Mouse (Mus musculus) cortical plate, adult 2 months (tissue): ENCODE data around the gene Itga8. TPM values are rescaled to one million over a fixed set of nuclear protein-coding genes. Genes with fewer than 3 reads are reported as not detected.

Experiments
- H3K27ac ChIP-seq: fragments of 200-500 bp; 2 replicates; pipeline ENCODE4 v1.5.1; 2012; ENCODE audit warnings: low read length, control low read depth, inconsistent platforms; ENCODE audit not compliant: insufficient read depth
- H3K4me1 ChIP-seq: fragments of 200-500 bp; 2 replicates; pipeline ENCODE4 v1.6.1; 2011; ENCODE audit warnings: low read length; ENCODE audit not compliant: control insufficient read depth, insufficient read depth
- H3K4me3 ChIP-seq: fragments of 200-500 bp; 2 replicates; pipeline ENCODE4 v1.5.1; 2011; ENCODE audit warnings: mild to moderate bottlenecking, low read length, control low read depth; ENCODE audit not compliant: insufficient read depth
- CTCF ChIP-seq: fragments of 200-500 bp; IDR thresholded peaks from 2 replicates; pipeline ENCODE4 v1.5.1; 2011; ENCODE audit warnings: mild to moderate bottlenecking, control low read depth, low read length; ENCODE audit not compliant: insufficient read depth; ENCODE audit errors: extremely low read depth
- POLR2A ChIP-seq: fragments of 200-500 bp; IDR thresholded peaks from 2 replicates; pipeline ENCODE4 v1.6.1; 2011; ENCODE audit warnings: mild to moderate bottlenecking, low read length, control low read depth; ENCODE audit not compliant: insufficient read depth; ENCODE audit errors: extremely low read depth
- polyA plus RNA-seq: library from polyadenylated mRNA; depleted of rRNA; stranded (reverse); fragments of >200 nt; gene quantifications from 2 replicates; pipeline ENCODE4 v1.2.3, GENCODE M21; 2012

Gene Itga8
- polyA plus RNA-seq, 1 experiment, result 5.0 TPM

- Histone ChIP-seq H3K4me1 (no peaks in the 10 kb centered on the region), H3K4me3 (no peak overlapping the region), H3K27ac (no peak overlapping the region)
- TF ChIP-seq POLR2A (no peak), CTCF (no peak)
Measured at GRCm38 (mm10) chr2:12256635-12257317, 44.9 kb downstream of the Itga8 start.

GRCm38 (mm10) chr2:12255901-12256300 is 45.8 kb downstream of the Itga8 start:
- Histone ChIP-seq H3K4me1 (no peaks in the 10 kb centered on the region), H3K27ac (no peak overlapping the region), H3K4me3 (no peak overlapping the region)
- TF ChIP-seq POLR2A (no peak), CTCF (no peak)

GRCm38 (mm10) chr2:12235345-12235744 is 66.4 kb downstream of the Itga8 start:
- no peak for TF ChIP-seq POLR2A
- no peak for TF ChIP-seq CTCF
- no peak overlapping the region for H3K4me3 ChIP-seq
- H3K27ac ChIP-seq, result no peak overlapping the region
- H3K4me1 ChIP-seq, result no peaks in the 10 kb centered on the region

GRCm38 (mm10) chr2:12229721-12230120 is 72.0 kb downstream of the Itga8 start:
- Histone ChIP-seq H3K4me1 (no peaks in the 10 kb centered on the region), H3K4me3 (no peak overlapping the region), H3K27ac (no peak overlapping the region)
- no peak for TF ChIP-seq CTCF
- no peak for TF ChIP-seq POLR2A

- Histone ChIP-seq H3K4me3 (no peak overlapping the region), H3K4me1 (no peaks in the 10 kb centered on the region), H3K27ac (no peak overlapping the region)
- TF ChIP-seq CTCF, result no peak
- no peak for TF ChIP-seq POLR2A
Measured at GRCm38 (mm10) chr2:12228335-12228734, 73.4 kb downstream of the Itga8 start.

GRCm38 (mm10) chr2:12227243-12227642 is 74.5 kb downstream of the Itga8 start:
- Histone ChIP-seq H3K4me3 (no peak overlapping the region), H3K4me1 (no peaks in the 10 kb centered on the region), H3K27ac (no peak overlapping the region)
- no peak for TF ChIP-seq POLR2A
- no peak for TF ChIP-seq CTCF

- TF ChIP-seq POLR2A, result no peak
- no peak for TF ChIP-seq CTCF
- H3K4me3 ChIP-seq, result no peak overlapping the region
- no peak overlapping the region for H3K27ac ChIP-seq
- no peaks in the 10 kb centered on the region for H3K4me1 ChIP-seq
Measured at GRCm38 (mm10) chr2:12226367-12226766, 75.4 kb downstream of the Itga8 start.

GRCm38 (mm10) chr2:12221671-12222070 is 80.1 kb downstream of the Itga8 start:
- H3K4me1 ChIP-seq, result no peaks in the 10 kb centered on the region
- TF ChIP-seq CTCF (no peak), POLR2A (no peak)
- no peak overlapping the region for H3K4me3 ChIP-seq
- no peak overlapping the region for H3K27ac ChIP-seq

- no peak for TF ChIP-seq CTCF
- no peak for TF ChIP-seq POLR2A
- peaks cover 2% of the 10 kb centered on the region; the same call in 1 of the 2 replicates for H3K4me1 ChIP-seq
- H3K27ac ChIP-seq, result no peak overlapping the region
- H3K4me3 ChIP-seq, result no peak overlapping the region
Measured at GRCm38 (mm10) chr2:12213464-12213790, 88.3 kb downstream of the Itga8 start.

- Histone ChIP-seq H3K27ac (no peak overlapping the region), H3K4me1 (peaks cover 2% of the 10 kb centered on the region; the same call in 1 of the 2 replicates), H3K4me3 (no peak overlapping the region)
- TF ChIP-seq CTCF, result no peak
- TF ChIP-seq POLR2A, result no peak
Measured at GRCm38 (mm10) chr2:12212662-12213463, 88.9 kb downstream of the Itga8 start.
